Mouse (Mus musculus): ENCODE measurements around the gene Lhfpl2.

GRCm38 (mm10) chr13:94190386-94190785 is 132.8 kb downstream of the Lhfpl2 start:
- TF ChIP-seq MYOG (IDR thresholded peaks at IDR 0.05; ENCODE audit: control insufficient read depth in 1 of 3, insufficient read depth in 1 of 3, insufficient read length in 2 of 3, low read depth in 2 of 3) (peak; percentile 43 to 83 (median 69)), POLR2A (IDR thresholded peaks at IDR 0.05; ENCODE audit: insufficient read length, low read depth) (no peak), TCF12 (IDR thresholded peaks at IDR 0.05; ENCODE audit: insufficient read depth, poor library complexity, severe bottlenecking) (no peak), E2F4 (IDR thresholded peaks at IDR 0.05; ENCODE audit: insufficient read depth) (no peak), MAX (IDR thresholded peaks at IDR 0.05; ENCODE audit: low read depth) (no peak), USF1 (IDR thresholded peaks at IDR 0.05; ENCODE audit: low read depth) (no peak)
